Mouse (Mus musculus): ENCODE measurements around the gene Gm42420. TPM values are rescaled to one million over a fixed set of nuclear protein-coding genes. Genes with fewer than 3 reads are reported as not detected.

The Gm42420 gene
- total RNA-seq (2014; rRNA removed) (not detected in 2 replicates), polyA plus RNA-seq (2015; fragmentation: Nextera tagmentation; extraction: Ambion mirVana) (1.5 and 1.8 TPM in 2 replicates)

DNA sequence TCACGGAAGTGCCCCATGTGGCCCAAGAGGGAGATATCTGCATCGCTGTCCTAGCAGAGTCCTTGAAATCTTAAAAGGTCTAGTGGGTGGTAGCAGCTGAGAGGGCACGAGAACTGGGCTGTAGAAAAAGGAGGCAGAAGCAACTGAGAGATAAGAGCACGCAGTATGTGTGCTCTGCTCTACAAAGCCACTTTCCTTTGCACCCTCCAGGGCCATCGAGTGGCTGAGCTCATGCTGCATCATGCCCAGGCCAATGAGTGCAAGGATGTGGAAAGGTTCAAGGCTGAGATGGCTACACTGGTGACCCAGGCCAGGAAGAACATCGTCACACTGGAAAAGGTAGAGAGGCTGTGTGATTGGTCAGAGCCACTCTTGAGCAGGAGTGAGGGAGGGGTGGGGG is at the start of gene Gm42420:
Gene Gm42420 (plus strand): TSS at position 237 of the 400 bp plus-strand sequence.
- 96% methylated on average over 6 of the region's 6 CpGs for WGBS
- H3K4me3 ChIP-seq (ENCODE audit: low read depth, low read length), result no peak within 1 kb of the TSS
- peaks cover 74% of the 10 kb centered on the region for H3K36me3 ChIP-seq (ENCODE audit: insufficient read depth, low read length)
- no peaks in the 10 kb centered on the region for H3K27me3 ChIP-seq (ENCODE audit: insufficient read depth, low read length)
- no peak within 1 kb of the TSS for H3K27ac ChIP-seq (ENCODE audit: low read depth, low read length)
- no peaks in the 10 kb centered on the region for H3K9me3 ChIP-seq (ENCODE audit: low read length)
- no peak for TF ChIP-seq CTCF (IDR thresholded peaks at IDR 0.05)
- ATAC-seq (ENCODE audit: low FRiP score) (no peak), DNase-seq (ENCODE audit: low spot score) (no peak)
- H3K9ac ChIP-seq (replicated peaks; ENCODE audit: low read length, poor library complexity, severe bottlenecking), result no peak within 1 kb of the TSS
- H3K4me2 ChIP-seq (ENCODE audit: low read depth, low read length, poor library complexity, severe bottlenecking), result no peak within 1 kb of the TSS
- H3K4me1 ChIP-seq (ENCODE audit: insufficient read depth, low read length), result no peaks in the 10 kb centered on the region

GRCm38 (mm10) chr6:39536621-39537020 is 48.9 kb upstream of the Gm42420 start:
- Histone ChIP-seq H3K27ac (ENCODE audit: low read depth, low read length) (no peak overlapping the region), H3K9me3 (ENCODE audit: low read length) (no peaks in the 10 kb centered on the region), H3K27me3 (ENCODE audit: insufficient read depth, low read length) (no peaks in the 10 kb centered on the region), H3K4me2 (ENCODE audit: low read depth, low read length, poor library complexity, severe bottlenecking) (no peak overlapping the region), H3K9ac (replicated peaks; ENCODE audit: low read length, poor library complexity, severe bottlenecking) (no peak overlapping the region), H3K4me1 (ENCODE audit: insufficient read depth, low read length) (peaks cover 3% of the 10 kb centered on the region; the same call in 1 of the 2 replicates), H3K36me3 (ENCODE audit: insufficient read depth, low read length) (no peaks in the 10 kb centered on the region), H3K4me3 (ENCODE audit: low read depth, low read length) (no peak overlapping the region)
- DNase-seq (ENCODE audit: low spot score) (no peak), ATAC-seq (ENCODE audit: low FRiP score) (no peak)
- WGBS, result 81% methylated on average over 1 of the region's 1 CpGs
- TF ChIP-seq CTCF (IDR thresholded peaks at IDR 0.05), result no peak

GRCm38 (mm10) chr6:39537276-39537675 is 48.3 kb upstream of the Gm42420 start:
- peaks cover 3% of the 10 kb centered on the region; the same call in 1 of the 2 replicates for H3K4me1 ChIP-seq (ENCODE audit: insufficient read depth, low read length)
- no peak for DNase-seq (ENCODE audit: low spot score)
- no peak overlapping the region for H3K27ac ChIP-seq (ENCODE audit: low read depth, low read length)
- H3K9ac ChIP-seq (replicated peaks; ENCODE audit: low read length, poor library complexity, severe bottlenecking), result no peak overlapping the region
- no peak overlapping the region for H3K4me3 ChIP-seq (ENCODE audit: low read depth, low read length)
- no peak overlapping the region for H3K4me2 ChIP-seq (ENCODE audit: low read depth, low read length, poor library complexity, severe bottlenecking)
- no peaks in the 10 kb centered on the region for H3K27me3 ChIP-seq (ENCODE audit: insufficient read depth, low read length)
- 97% methylated on average over 5 of the region's 5 CpGs for WGBS
- no peaks in the 10 kb centered on the region for H3K36me3 ChIP-seq (ENCODE audit: insufficient read depth, low read length)
- H3K9me3 ChIP-seq (ENCODE audit: low read length), result no peaks in the 10 kb centered on the region
- TF ChIP-seq CTCF (IDR thresholded peaks at IDR 0.05), result no peak
- no peak for ATAC-seq (ENCODE audit: low FRiP score)

- DNase-seq (ENCODE audit: low spot score), result no peak
- Histone ChIP-seq H3K4me1 (ENCODE audit: insufficient read depth, low read length) (peaks cover 9% of the 10 kb centered on the region), H3K4me2 (ENCODE audit: low read depth, low read length, poor library complexity, severe bottlenecking) (no peak overlapping the region), H3K9me3 (ENCODE audit: low read length) (no peaks in the 10 kb centered on the region), H3K36me3 (ENCODE audit: insufficient read depth, low read length) (no peaks in the 10 kb centered on the region), H3K27me3 (ENCODE audit: insufficient read depth, low read length) (no peaks in the 10 kb centered on the region), H3K4me3 (ENCODE audit: low read depth, low read length) (no peak overlapping the region), H3K27ac (ENCODE audit: low read depth, low read length) (no peak overlapping the region), H3K9ac (replicated peaks; ENCODE audit: low read length, poor library complexity, severe bottlenecking) (no peak overlapping the region)
- no peak for ATAC-seq (ENCODE audit: low FRiP score)
- no peak for TF ChIP-seq CTCF (IDR thresholded peaks at IDR 0.05)
- WGBS, result 84% methylated on average over 8 of the region's 8 CpGs
Measured at GRCm38 (mm10) chr6:39538227-39538626, 47.3 kb upstream of the Gm42420 start.

DNA sequence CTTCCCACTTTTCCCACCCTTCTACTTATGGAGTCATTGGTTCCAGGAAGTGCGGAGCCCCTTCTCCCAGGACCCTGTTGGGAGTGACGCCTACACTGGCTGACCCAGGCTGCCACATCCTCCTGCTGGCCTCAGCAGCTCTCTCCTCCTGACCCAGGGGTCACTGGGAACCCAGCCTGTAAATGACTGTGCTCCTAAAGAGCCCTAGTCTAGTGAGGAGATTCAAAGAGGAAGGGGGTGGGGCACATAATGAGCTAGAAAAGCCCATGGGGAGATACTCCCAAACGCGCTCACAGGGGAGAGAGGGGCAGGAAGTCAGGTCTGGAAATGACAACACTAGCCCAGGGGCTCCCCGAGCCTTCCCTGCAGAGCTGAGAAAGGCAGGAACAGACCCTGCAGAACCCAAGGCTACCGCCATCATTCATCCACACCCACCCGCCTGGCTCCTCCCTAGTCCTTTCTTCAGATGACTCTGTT is 45.8 kb upstream of the Gm42420 start:
- Histone ChIP-seq H3K27ac (ENCODE audit: low read depth, low read length) (no peak overlapping the region), H3K36me3 (ENCODE audit: insufficient read depth, low read length) (no peaks in the 10 kb centered on the region), H3K9ac (replicated peaks; ENCODE audit: low read length, poor library complexity, severe bottlenecking) (0 out of 2 replicates have a peak overlapping the region, but pooled peaks have one; percentile 4), H3K4me3 (ENCODE audit: low read depth, low read length) (no peak overlapping the region), H3K9me3 (ENCODE audit: low read length) (no peaks in the 10 kb centered on the region), H3K4me2 (ENCODE audit: low read depth, low read length, poor library complexity, severe bottlenecking) (peak overlapping the region; percentile 32), H3K27me3 (ENCODE audit: insufficient read depth, low read length) (no peaks in the 10 kb centered on the region), H3K4me1 (ENCODE audit: insufficient read depth, low read length) (peaks cover 9% of the 10 kb centered on the region)
- ATAC-seq (ENCODE audit: low FRiP score) (no peak), DNase-seq (ENCODE audit: low spot score) (peak; percentile 22)
- no peak for TF ChIP-seq CTCF (IDR thresholded peaks at IDR 0.05)
- WGBS, result 29% methylated on average over 7 of the region's 7 CpGs

- H3K27me3 ChIP-seq (ENCODE audit: insufficient read depth, low read length), result no peaks in the 10 kb centered on the region
- no peak overlapping the region for H3K4me3 ChIP-seq (ENCODE audit: low read depth, low read length)
- ATAC-seq (ENCODE audit: low FRiP score), result no peak
- H3K4me1 ChIP-seq (ENCODE audit: insufficient read depth, low read length), result peaks cover 9% of the 10 kb centered on the region
- no peaks in the 10 kb centered on the region for H3K9me3 ChIP-seq (ENCODE audit: low read length)
- 50% methylated on average over 2 of the region's 2 CpGs for WGBS
- DNase-seq (ENCODE audit: low spot score), result no peak
- no peak overlapping the region for H3K4me2 ChIP-seq (ENCODE audit: low read depth, low read length, poor library complexity, severe bottlenecking)
- H3K36me3 ChIP-seq (ENCODE audit: insufficient read depth, low read length), result no peaks in the 10 kb centered on the region
- no peak overlapping the region for H3K9ac ChIP-seq (replicated peaks; ENCODE audit: low read length, poor library complexity, severe bottlenecking)
- H3K27ac ChIP-seq (ENCODE audit: low read depth, low read length), result no peak overlapping the region
- TF ChIP-seq CTCF (IDR thresholded peaks at IDR 0.05), result no peak
Measured at GRCm38 (mm10) chr6:39540563-39540962, 45.0 kb upstream of the Gm42420 start.
